Mouse (Mus musculus): ENCODE measurements around the gene Isyna1.

Isyna1 gene

GRCm38 (mm10) chr8:70605871-70606779 is 12.0 kb downstream of the Isyna1 start:
- peak in 1 of 2 experiments; percentile 23 for DNase-seq

- peak in 1 of 2 experiments; percentile 26 for DNase-seq
These were observed 12.8 kb downstream of the Isyna1 start for GRCm38 (mm10) chr8:70606780-70607602.

GRCm38 (mm10) chr8:70607603-70607897 is 13.4 kb downstream of the Isyna1 start:
- peak in 1 of 2 experiments; percentile 33 for DNase-seq

GRCm38 (mm10) chr8:70607898-70608748 is 13.9 kb downstream of the Isyna1 start:
- DNase-seq: peak; percentile 59 to 77

GRCm38 (mm10) chr8:70608749-70609367 is 14.7 kb downstream of the Isyna1 start, which contains the start of gene Ssbp4:
TSS of gene Ssbp4 (minus strand) at chr8:70608872.
- no peak for DNase-seq

- peak; percentile 95 to 98 for DNase-seq
These were observed 15.2 kb downstream of the Isyna1 start for GRCm38 (mm10) chr8:70609368-70609848.

- DNase-seq: peak; percentile 93 to 98
These were observed 15.9 kb downstream of the Isyna1 start for GRCm38 (mm10) chr8:70609849-70610795.

GRCm38 (mm10) chr8:70610796-70611771 is 16.9 kb downstream of the Isyna1 start:
- DNase-seq: peak; percentile 87 to 93

GRCm38 (mm10) chr8:70611849-70612248 is 17.7 kb downstream of the Isyna1 start:
- peak; percentile 86 to 93 for DNase-seq

GRCm38 (mm10) chr8:70613763-70614162 is 19.6 kb downstream of the Isyna1 start:
- DNase-seq: no peak

GRCm38 (mm10) chr8:70614469-70614868 is 20.3 kb downstream of the Isyna1 start:
- DNase-seq: peak in 1 of 2 experiments; percentile 43

GRCm38 (mm10) chr8:70615281-70615680 is 21.1 kb downstream of the Isyna1 start:
- peak in 1 of 2 experiments; percentile 40 for DNase-seq

- DNase-seq: peak in 1 of 2 experiments; percentile 34
These were observed 21.7 kb downstream of the Isyna1 start, which contains the start of gene Lrrc25 for GRCm38 (mm10) chr8:70615894-70616293. TSS of gene Lrrc25 (plus strand) at chr8:70616155.

GRCm38 (mm10) chr8:70616645-70617044 is 22.5 kb downstream of the Isyna1 start:
- DNase-seq: peak; percentile 50 to 56

GRCm38 (mm10) chr8:70617985-70618384 is 23.8 kb downstream of the Isyna1 start:
- peak in 1 of 2 experiments; percentile 23 for DNase-seq

GRCm38 (mm10) chr8:70618888-70619334 is 24.7 kb downstream of the Isyna1 start:
- DNase-seq: peak; percentile 80 to 84

GRCm38 (mm10) chr8:70622220-70622619 is 28.0 kb downstream of the Isyna1 start:
- no peak for DNase-seq

- DNase-seq: peak; percentile 60 to 74
These were observed 30.9 kb downstream of the Isyna1 start for GRCm38 (mm10) chr8:70625104-70625503.

GRCm38 (mm10) chr8:70627041-70627440 is 32.9 kb downstream of the Isyna1 start:
- DNase-seq: no peak
